Mouse (Mus musculus): Measurements from ENCODE around the gene Gzmf. TPM values are rescaled to one million over a fixed set of nuclear protein-coding genes. Genes with fewer than 3 reads are reported as not detected.
"Not testable (repeated sequence)": the region's sequence is repeated elsewhere in the genome, so short reads cannot be mapped to it uniquely, and the experiment has no call there.

Gene Gzmf
- not detected in 2 replicates for polyA plus RNA-seq (2011; ENCODE audit: insufficient read length, low read depth, missing spikeins)

- TF ChIP-seq CTCF (IDR thresholded peaks at IDR 0.05; ENCODE audit: borderline replicate concordance, insufficient read depth, low read length) (no peak), POLR2A (IDR thresholded peaks at IDR 0.05; ENCODE audit: low read depth, low read length) (no peak)
- Histone ChIP-seq H3K27ac (ENCODE audit: insufficient read depth, low read length) (no peak within 1 kb of the TSS), H3K4me1 (ENCODE audit: control insufficient read depth, insufficient read depth, low read length) (no peaks in the 10 kb centered on the region), H3K4me3 (ENCODE audit: insufficient read depth, low read length) (no peak within 1 kb of the TSS)
Measured at GRCm38 (mm10) chr14:56211317-56211716, at the start of gene Gzmf. Gene Gzmf (minus strand): TSS chr14:56211417.

- Histone ChIP-seq H3K27ac (ENCODE audit: insufficient read depth, low read length) (no peak overlapping the region), H3K4me1 (ENCODE audit: control insufficient read depth, insufficient read depth, low read length) (no peaks in the 10 kb centered on the region), H3K4me3 (ENCODE audit: insufficient read depth, low read length) (no peak overlapping the region)
- TF ChIP-seq POLR2A (IDR thresholded peaks at IDR 0.05; ENCODE audit: low read depth, low read length): no peak
- no peak for TF ChIP-seq CTCF (IDR thresholded peaks at IDR 0.05; ENCODE audit: borderline replicate concordance, insufficient read depth, low read length)
Measured at GRCm38 (mm10) chr14:56240409-56240808, 29.2 kb upstream of the Gzmf start.

GRCm38 (mm10) chr14:56234556-56234955, 23.3 kb upstream of the Gzmf start, which contains the start of gene Gzmc:
Gene Gzmc (minus strand): TSS chr14:56234656.
- TF ChIP-seq CTCF (IDR thresholded peaks at IDR 0.05; ENCODE audit: borderline replicate concordance, insufficient read depth, low read length) (no peak), POLR2A (IDR thresholded peaks at IDR 0.05; ENCODE audit: low read depth, low read length) (no peak)
- no peak within 1 kb of the TSS for H3K27ac ChIP-seq (ENCODE audit: insufficient read depth, low read length)
- no peak within 1 kb of the TSS for H3K4me3 ChIP-seq (ENCODE audit: insufficient read depth, low read length)
- no peaks in the 10 kb centered on the region for H3K4me1 ChIP-seq (ENCODE audit: control insufficient read depth, insufficient read depth, low read length)

GRCm38 (mm10) chr14:56205613-56206012, 5.6 kb downstream of the Gzmf start:
- Histone ChIP-seq H3K27ac (ENCODE audit: insufficient read depth, low read length) (no peak overlapping the region), H3K4me3 (ENCODE audit: insufficient read depth, low read length) (no peak overlapping the region), H3K4me1 (ENCODE audit: control insufficient read depth, insufficient read depth, low read length) (no peaks in the 10 kb centered on the region)
- TF ChIP-seq CTCF (IDR thresholded peaks at IDR 0.05; ENCODE audit: borderline replicate concordance, insufficient read depth, low read length) (no peak), POLR2A (IDR thresholded peaks at IDR 0.05; ENCODE audit: low read depth, low read length) (no peak)

GRCm38 (mm10) chr14:56205021-56205420, 6.2 kb downstream of the Gzmf start:
- peak; percentile 67 for TF ChIP-seq CTCF (IDR thresholded peaks at IDR 0.05; ENCODE audit: borderline replicate concordance, insufficient read depth, low read length)
- not testable (repeated sequence) for H3K4me3 ChIP-seq (ENCODE audit: insufficient read depth, low read length); H3K4me1 ChIP-seq (ENCODE audit: control insufficient read depth, insufficient read depth, low read length); H3K27ac ChIP-seq (ENCODE audit: insufficient read depth, low read length)

- no peak overlapping the region for H3K27ac ChIP-seq (ENCODE audit: insufficient read depth, low read length)
- H3K4me1 ChIP-seq (ENCODE audit: control insufficient read depth, insufficient read depth, low read length): no peaks in the 10 kb centered on the region
- H3K4me3 ChIP-seq (ENCODE audit: insufficient read depth, low read length): no peak overlapping the region
- TF ChIP-seq POLR2A (IDR thresholded peaks at IDR 0.05; ENCODE audit: low read depth, low read length) (no peak), CTCF (IDR thresholded peaks at IDR 0.05; ENCODE audit: borderline replicate concordance, insufficient read depth, low read length) (peak; percentile 79)
Measured at GRCm38 (mm10) chr14:56203975-56204374, 7.2 kb downstream of the Gzmf start.

- no peaks in the 10 kb centered on the region for H3K4me1 ChIP-seq (ENCODE audit: control insufficient read depth, insufficient read depth, low read length)
- no peak overlapping the region for H3K4me3 ChIP-seq (ENCODE audit: insufficient read depth, low read length)
- H3K27ac ChIP-seq (ENCODE audit: insufficient read depth, low read length): no peak overlapping the region
- TF ChIP-seq CTCF (IDR thresholded peaks at IDR 0.05; ENCODE audit: borderline replicate concordance, insufficient read depth, low read length) (no peak), POLR2A (IDR thresholded peaks at IDR 0.05; ENCODE audit: low read depth, low read length) (no peak)
Measured at GRCm38 (mm10) chr14:56186946-56187345, 24.3 kb downstream of the Gzmf start.

- Histone ChIP-seq H3K27ac (ENCODE audit: insufficient read depth, low read length) (no peak overlapping the region), H3K4me3 (ENCODE audit: insufficient read depth, low read length) (no peak overlapping the region), H3K4me1 (ENCODE audit: control insufficient read depth, insufficient read depth, low read length) (no peaks in the 10 kb centered on the region)
- TF ChIP-seq CTCF (IDR thresholded peaks at IDR 0.05; ENCODE audit: borderline replicate concordance, insufficient read depth, low read length) (no peak), POLR2A (IDR thresholded peaks at IDR 0.05; ENCODE audit: low read depth, low read length) (no peak)
Measured at GRCm38 (mm10) chr14:56186521-56186920, 24.7 kb downstream of the Gzmf start.

- H3K4me1 ChIP-seq (ENCODE audit: control insufficient read depth, insufficient read depth, low read length); H3K27ac ChIP-seq (ENCODE audit: insufficient read depth, low read length); H3K4me3 ChIP-seq (ENCODE audit: insufficient read depth, low read length): not testable (repeated sequence)
- TF ChIP-seq CTCF (IDR thresholded peaks at IDR 0.05; ENCODE audit: borderline replicate concordance, insufficient read depth, low read length): peak; percentile 36; the same call in 1 of the 2 replicates
Measured at GRCm38 (mm10) chr14:56177651-56178050, 33.6 kb downstream of the Gzmf start.

GRCm38 (mm10) chr14:56174499-56174898, 36.7 kb downstream of the Gzmf start, which contains the start of gene Gzmn:
Gene Gzmn (minus strand): TSS chr14:56174599.
- H3K27ac ChIP-seq (ENCODE audit: insufficient read depth, low read length): no peak within 1 kb of the TSS
- H3K4me3 ChIP-seq (ENCODE audit: insufficient read depth, low read length): no peak within 1 kb of the TSS
- TF ChIP-seq POLR2A (IDR thresholded peaks at IDR 0.05; ENCODE audit: low read depth, low read length) (no peak), CTCF (IDR thresholded peaks at IDR 0.05; ENCODE audit: borderline replicate concordance, insufficient read depth, low read length) (no peak)
- H3K4me1 ChIP-seq (ENCODE audit: control insufficient read depth, insufficient read depth, low read length): no peaks in the 10 kb centered on the region

GRCm38 (mm10) chr14:56173396-56173795, 37.8 kb downstream of the Gzmf start:
- Histone ChIP-seq H3K4me1 (ENCODE audit: control insufficient read depth, insufficient read depth, low read length) (no peaks in the 10 kb centered on the region), H3K4me3 (ENCODE audit: insufficient read depth, low read length) (no peak overlapping the region), H3K27ac (ENCODE audit: insufficient read depth, low read length) (no peak overlapping the region)
- TF ChIP-seq POLR2A (IDR thresholded peaks at IDR 0.05; ENCODE audit: low read depth, low read length): no peak
- no peak for TF ChIP-seq CTCF (IDR thresholded peaks at IDR 0.05; ENCODE audit: borderline replicate concordance, insufficient read depth, low read length)

Data from embryonic fibroblast, embryonic 13.5 days (primary cell).